Mouse (Mus musculus): ENCODE measurements at regions not wholly inside any gene's neighbourhood (a gene's known extent, or its start where the extent isn't known, plus 50 kb on each side); places are given as distances from the start of the nearest gene placed in this dataset.

DNA sequence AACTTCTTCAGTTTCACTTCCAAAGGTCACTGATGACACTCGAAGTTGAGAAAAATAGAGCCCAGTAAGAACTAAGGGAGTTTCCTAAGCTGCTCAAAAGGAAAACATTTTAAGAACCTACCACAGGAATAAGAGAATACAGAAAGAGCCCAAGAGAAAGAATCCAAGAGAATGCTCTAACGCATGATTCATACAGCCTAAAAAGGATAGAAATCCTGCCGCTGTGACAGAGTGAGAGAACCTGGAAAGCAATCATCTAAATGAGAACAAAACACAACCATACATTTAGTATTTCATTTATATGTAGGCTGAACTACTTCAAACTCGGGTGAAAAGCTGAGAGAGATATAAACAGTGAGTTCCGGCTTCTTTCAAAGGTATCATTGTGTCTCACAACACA, 376.4 kb downstream of the Kctd12 start:
- TF ChIP-seq CTCF (IDR thresholded peaks at IDR 0.05; ENCODE audit: borderline replicate concordance, insufficient read depth, low read depth, low read length) (no peak), POLR2A (IDR thresholded peaks at IDR 0.05; ENCODE audit: borderline replicate concordance, insufficient read depth, low read length) (no peak)

Measured in cerebellum, adult 2 months (tissue).